Mouse (Mus musculus) skeletal muscle tissue, adult 2 months (tissue): Measurements from ENCODE around the gene Tnip3.
A peak's percentile ranks its signal among the peaks of the same experiment; 100 is the strongest.

Experiments used
- DNase-seq: peaks from one replicate; pipeline ENCODE4 v3.0.0-alpha.2; 2012; ENCODE audit warnings: low read depth, low spot score

Tnip3 gene

GRCm38 (mm10) chr6:65584870-65585332 lies 59.8 kb downstream of the Tnip3 start:
- DNase-seq: no peak

- DNase-seq: no peak
These were observed 60.4 kb downstream of the Tnip3 start for GRCm38 (mm10) chr6:65585333-65586053.

GRCm38 (mm10) chr6:65588847-65589246 lies 63.7 kb downstream of the Tnip3 start:
- no peak for DNase-seq

GRCm38 (mm10) chr6:65590018-65590417 lies 64.9 kb downstream of the Tnip3 start:
- DNase-seq: no peak

GRCm38 (mm10) chr6:65594171-65594570 lies 69.1 kb downstream of the Tnip3 start:
- peak; percentile 24 for DNase-seq

- no peak for DNase-seq
These were observed 70.3 kb downstream of the Tnip3 start for GRCm38 (mm10) chr6:65595371-65595770.

- DNase-seq: no peak
These were observed 72.1 kb downstream of the Tnip3 start for GRCm38 (mm10) chr6:65597056-65597818.

- DNase-seq: no peak
These were observed 73.4 kb downstream of the Tnip3 start for GRCm38 (mm10) chr6:65598522-65598921.

GRCm38 (mm10) chr6:65599865-65600739 lies 75.0 kb downstream of the Tnip3 start:
- no peak for DNase-seq

- DNase-seq: no peak
These were observed 75.8 kb downstream of the Tnip3 start for GRCm38 (mm10) chr6:65600887-65601286.

GRCm38 (mm10) chr6:65605778-65606177 lies 80.7 kb downstream of the Tnip3 start:
- DNase-seq: no peak

GRCm38 (mm10) chr6:65606946-65607345 lies 81.8 kb downstream of the Tnip3 start:
- DNase-seq: no peak

- DNase-seq: no peak
These were observed 86.7 kb downstream of the Tnip3 start for GRCm38 (mm10) chr6:65611834-65612233.

- no peak for DNase-seq
These were observed 88.9 kb downstream of the Tnip3 start for GRCm38 (mm10) chr6:65613924-65614585.

GRCm38 (mm10) chr6:65615641-65616040 lies 90.5 kb downstream of the Tnip3 start:
- DNase-seq: no peak

GRCm38 (mm10) chr6:65621260-65621659 lies 96.1 kb downstream of the Tnip3 start:
- DNase-seq: no peak

- no peak for DNase-seq
These were observed 98.1 kb downstream of the Tnip3 start for GRCm38 (mm10) chr6:65623016-65623715.

- DNase-seq: no peak
These were observed 105.5 kb downstream of the Tnip3 start for GRCm38 (mm10) chr6:65630578-65630977.

- no peak for DNase-seq
These were observed 107.1 kb downstream of the Tnip3 start for GRCm38 (mm10) chr6:65632184-65632583.

GRCm38 (mm10) chr6:65642431-65642830 lies 117.3 kb downstream of the Tnip3 start:
- no peak for DNase-seq

- no peak for DNase-seq
These were observed 119.0 kb downstream of the Tnip3 start for GRCm38 (mm10) chr6:65644110-65644509.
